In the genomic region with DNA sequence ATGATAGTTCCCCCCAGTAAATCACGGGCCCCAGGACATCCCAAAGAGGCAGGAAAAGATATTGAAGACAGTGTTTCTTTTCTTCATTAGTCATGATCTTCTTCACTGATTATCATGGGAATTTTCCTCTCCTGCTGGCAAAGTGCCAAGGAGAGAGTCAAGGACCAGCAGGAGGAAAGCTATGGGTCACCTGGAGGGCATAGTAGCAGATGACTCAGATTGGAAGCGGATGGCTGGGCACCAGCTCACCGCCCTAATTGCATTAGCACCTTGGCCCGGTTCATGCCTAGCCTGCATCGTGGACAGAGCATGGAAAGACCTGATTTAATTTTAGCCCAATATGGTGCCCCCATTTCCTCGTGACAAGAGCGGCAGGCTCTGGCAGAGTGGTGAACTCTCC, we compare ENCODE assay signal across 11 mouse cellular contexts.
DNase-seq lines count a peak whose midpoint lies in the region; ATAC-seq and TF ChIP-seq lines count a peak whose summit lies in the region.
"Had no signal": no experiment of that assay in that cellular context is flagged by ENCODE, and none has a peak within 500 bp of the region (broad histone marks: within the 10 kb centered on the region; RNA-seq: fewer than 3 reads in every experiment).

No protein-coding gene starts in this region.

- no peak for TF ChIP-seq CTCF in cerebellum, adult 2 months (IDR thresholded peaks at IDR 0.05; ENCODE audit: borderline replicate concordance, insufficient read depth, low read depth, low read length)

- H3K4me3 ChIP-seq in cerebellum, adult 2 months (replicated peaks; ENCODE audit: insufficient read depth, low read depth, low read length) = no peak overlapping the region

- peak; percentile 29 for DNase-seq in kidney, adult 9 months
- no peak for DNase-seq in kidney, adult 18-20 months
- peak; percentile 36 for DNase-seq in adrenal gland, adult 8-10 months
- peak; percentile 78 to 93 for DNase-seq in cerebellum, adult 2 months
- DNase-seq in kidney, postnatal 25 days = peak; percentile 40 to 46
- DNase-seq: forebrain, postnatal 0 days; heart, adult 11 months; heart, postnatal 10 days; lung, adult 18-20 months had no signal

- no peak overlapping the region for H3K27ac ChIP-seq in cerebellum, adult 2 months (ENCODE audit: insufficient read depth, low read length)

- peaks cover 11% of the 10 kb centered on the region for H3K4me1 ChIP-seq in cerebellum, adult 2 months (ENCODE audit: control insufficient read depth, insufficient read depth, low read length)

- WGBS in cerebellum, adult 2 months = 13% methylated on average over 7 of the region's 7 CpGs

- no peak for TF ChIP-seq POLR2A in cerebellum, adult 2 months (IDR thresholded peaks at IDR 0.05; ENCODE audit: borderline replicate concordance, insufficient read depth, low read length)

- H3K27me3 ChIP-seq in cerebellum, adult 2 months (ENCODE audit: control insufficient read depth, insufficient read depth, low read length) = no peaks in the 10 kb centered on the region

- ATAC-seq in erythroblast, adult 5-6 weeks (replicated peaks; ENCODE audit: low FRiP score, poor library complexity, severe bottlenecking) = no peak
- ATAC-seq in frontal cortex, adult (ENCODE audit: low TSS enrichment) = no peak
- ATAC-seq: forebrain, postnatal 0 days had no signal
